Mouse (Mus musculus): ENCODE results near the gene Cys1. TPM values are rescaled to one million over a fixed set of nuclear protein-coding genes. Genes with fewer than 3 reads are reported as not detected.

The Cys1 gene
- polyA plus RNA-seq, 1 experiment from 2014 or later, result 1.7 TPM

GRCm38 (mm10) chr12:24627215-24627614 is 54.4 kb downstream of the Cys1 start:
- H3K4me1 ChIP-seq (ENCODE audit: insufficient read depth, low read depth, low read length), result no peaks in the 10 kb centered on the region
- no peak for DNase-seq (ENCODE audit: low spot score)
- no peak overlapping the region for H3K9ac ChIP-seq (replicated peaks; ENCODE audit: low read depth)
- no peak overlapping the region for H3K27ac ChIP-seq (ENCODE audit: low read length)
- no peaks in the 10 kb centered on the region for H3K36me3 ChIP-seq (ENCODE audit: insufficient read depth, low read length)
- H3K27me3 ChIP-seq (replicated peaks; ENCODE audit: insufficient read depth, low read length), result no peaks in the 10 kb centered on the region
- 48% methylated on average over 3 of the region's 3 CpGs for WGBS
- no peak overlapping the region for H3K4me2 ChIP-seq (replicated peaks; ENCODE audit: low read depth, low read length)
- ATAC-seq, result no peak
- no peak overlapping the region for H3K4me3 ChIP-seq (ENCODE audit: low read depth, low read length)
- TF ChIP-seq CTCF (IDR thresholded peaks at IDR 0.05), result no peak
- no peak for TF ChIP-seq EP300 (IDR thresholded peaks at IDR 0.05)
- H3K9me3 ChIP-seq (ENCODE audit: low read length), result no peaks in the 10 kb centered on the region

DNA sequence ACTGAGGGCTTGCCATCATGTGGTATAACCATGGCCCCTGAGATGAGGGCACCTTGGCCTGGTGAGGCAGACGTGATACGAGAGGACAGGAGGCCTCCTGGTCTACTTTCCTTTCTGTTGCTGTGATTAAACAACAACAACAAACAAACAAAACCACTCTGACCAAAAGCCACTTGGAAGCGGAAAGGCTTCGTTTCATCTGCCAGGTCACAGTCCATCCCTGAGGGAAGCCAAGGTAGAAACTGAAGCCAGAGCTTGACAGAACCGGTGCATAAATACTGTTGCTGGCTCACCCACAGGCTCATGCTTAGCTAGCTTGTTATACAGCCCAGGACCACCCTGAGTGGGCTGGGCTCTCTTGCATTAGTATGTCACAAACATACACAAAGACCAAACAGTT is 55.2 kb downstream of the Cys1 start:
- Histone ChIP-seq H3K36me3 (ENCODE audit: insufficient read depth, low read length) (no peaks in the 10 kb centered on the region), H3K27ac (ENCODE audit: low read length) (no peak overlapping the region), H3K9me3 (ENCODE audit: low read length) (no peaks in the 10 kb centered on the region), H3K4me1 (ENCODE audit: insufficient read depth, low read depth, low read length) (no peaks in the 10 kb centered on the region), H3K4me2 (replicated peaks; ENCODE audit: low read depth, low read length) (no peak overlapping the region), H3K27me3 (replicated peaks; ENCODE audit: insufficient read depth, low read length) (no peaks in the 10 kb centered on the region), H3K4me3 (ENCODE audit: low read depth, low read length) (no peak overlapping the region), H3K9ac (replicated peaks; ENCODE audit: low read depth) (no peak overlapping the region)
- TF ChIP-seq CTCF (IDR thresholded peaks at IDR 0.05) (no peak), EP300 (IDR thresholded peaks at IDR 0.05) (no peak)
- WGBS, result 80% methylated on average over 5 of the region's 5 CpGs
- ATAC-seq, result no peak
- no peak for DNase-seq (ENCODE audit: low spot score)

DNA sequence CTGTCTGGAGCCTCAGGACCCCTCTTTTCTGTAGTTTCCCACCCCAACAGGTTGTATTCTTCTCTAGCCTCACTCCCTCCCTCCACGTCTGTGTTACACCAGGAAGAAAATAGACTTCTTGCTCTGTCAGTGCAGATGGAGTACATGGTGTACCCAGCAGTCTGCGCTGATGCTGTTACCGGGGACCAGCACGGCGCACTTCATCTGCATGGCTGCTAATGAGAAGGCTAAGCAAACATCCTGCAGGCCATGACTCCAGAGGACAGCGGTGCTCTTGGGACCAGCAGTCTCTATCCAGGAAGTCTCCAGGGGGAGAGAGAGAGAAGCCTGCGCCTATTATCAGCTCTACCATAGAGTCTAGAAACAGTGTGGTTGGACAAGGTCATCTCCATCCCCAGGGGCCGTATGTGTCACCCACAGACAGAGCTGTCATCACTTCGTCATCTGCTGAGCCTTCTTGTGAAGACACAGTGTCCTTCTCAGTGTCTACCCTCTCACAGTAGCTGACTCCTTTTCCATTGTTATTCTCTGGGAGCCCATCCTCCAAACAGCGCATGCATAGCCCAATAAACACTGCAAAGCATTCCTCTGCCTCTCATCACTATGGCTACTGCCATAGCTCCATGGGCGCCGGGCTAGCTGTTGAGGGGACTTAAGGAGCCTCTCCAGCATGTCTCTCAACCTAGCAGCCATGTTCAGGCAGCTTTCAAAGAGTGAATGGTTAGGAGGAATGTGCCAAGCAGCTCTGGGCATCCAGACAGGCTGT is 57.9 kb downstream of the Cys1 start:
- 54% methylated on average over 12 of the region's 12 CpGs for WGBS

DNA sequence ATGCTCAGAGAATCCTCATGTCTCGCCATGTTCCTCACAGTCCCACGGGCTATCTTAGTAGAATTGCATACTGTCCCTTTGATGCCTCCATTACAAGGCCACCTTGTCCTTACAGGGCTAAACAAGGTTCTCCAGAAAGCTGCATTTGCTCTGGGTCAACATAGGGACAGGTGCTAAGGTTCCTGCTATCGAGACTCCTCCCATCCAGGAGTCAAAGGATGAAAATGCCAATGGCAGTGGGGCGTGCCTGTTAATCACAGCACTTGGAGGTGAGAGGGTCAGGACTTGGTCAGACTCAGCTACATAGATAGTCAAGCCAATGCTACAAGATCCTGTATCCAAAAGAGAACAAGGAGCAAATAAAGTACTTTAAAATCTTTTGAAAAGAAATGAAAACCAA is 62.2 kb downstream of the Cys1 start:
- Histone ChIP-seq H3K27me3 (replicated peaks; ENCODE audit: insufficient read depth, low read length) (no peaks in the 10 kb centered on the region), H3K4me1 (ENCODE audit: insufficient read depth, low read depth, low read length) (no peaks in the 10 kb centered on the region), H3K9ac (replicated peaks; ENCODE audit: low read depth) (no peak overlapping the region), H3K36me3 (ENCODE audit: insufficient read depth, low read length) (no peaks in the 10 kb centered on the region), H3K27ac (ENCODE audit: low read length) (no peak overlapping the region), H3K9me3 (ENCODE audit: low read length) (no peaks in the 10 kb centered on the region), H3K4me3 (ENCODE audit: low read depth, low read length) (no peak overlapping the region), H3K4me2 (replicated peaks; ENCODE audit: low read depth, low read length) (no peak overlapping the region)
- DNase-seq (ENCODE audit: low spot score), result no peak
- 70% methylated on average over 4 of the region's 4 CpGs for WGBS
- TF ChIP-seq EP300 (IDR thresholded peaks at IDR 0.05), result no peak
- no peak for TF ChIP-seq CTCF (IDR thresholded peaks at IDR 0.05)
- ATAC-seq, result no peak

More for the DNA sequence above, 57.9 kb downstream of the Cys1 start:
- no peak for DNase-seq (ENCODE audit: low spot score)
- TF ChIP-seq EP300 (IDR thresholded peaks at IDR 0.05) (no peak), CTCF (IDR thresholded peaks at IDR 0.05) (no peak)
- H3K4me1 ChIP-seq (ENCODE audit: insufficient read depth, low read depth, low read length), result no peaks in the 10 kb centered on the region
- no peaks in the 10 kb centered on the region for H3K27me3 ChIP-seq (replicated peaks; ENCODE audit: insufficient read depth, low read length)
- no peak overlapping the region for H3K9ac ChIP-seq (replicated peaks; ENCODE audit: low read depth)
- ATAC-seq, result peak; percentile 38; the same call in 1 of the 2 replicates
- H3K4me3 ChIP-seq (ENCODE audit: low read depth, low read length), result no peak overlapping the region
- no peaks in the 10 kb centered on the region for H3K9me3 ChIP-seq (ENCODE audit: low read length)
- no peak overlapping the region for H3K4me2 ChIP-seq (replicated peaks; ENCODE audit: low read depth, low read length)
- no peaks in the 10 kb centered on the region for H3K36me3 ChIP-seq (ENCODE audit: insufficient read depth, low read length)
- no peak overlapping the region for H3K27ac ChIP-seq (ENCODE audit: low read length)

Other genes starting within 250 kb of the Cys1 start
- 16.9 and 18.6 TPM in 2 replicates for gene Taf1b, start 183.5 kb downstream of the Cys1 start, polyA plus RNA-seq (2015; fragmentation: Nextera tagmentation; extraction: Ambion mirVana)
- gene Grhl1, start 109.5 kb downstream of the Cys1 start, polyA plus RNA-seq (2015; fragmentation: Nextera tagmentation; extraction: Ambion mirVana), result 3.0 and 4.0 TPM in 2 replicates
- gene Klf11, start 30.5 kb downstream of the Cys1 start, polyA plus RNA-seq (2015; fragmentation: Nextera tagmentation; extraction: Ambion mirVana), result 22.1 and 26.0 TPM in 2 replicates
- gene Rrm2, start 26.4 kb upstream of the Cys1 start, polyA plus RNA-seq (2015; fragmentation: Nextera tagmentation; extraction: Ambion mirVana), result 16.3 and 20.7 TPM in 2 replicates
- gene Mboat2, start 149.1 kb upstream of the Cys1 start, polyA plus RNA-seq (2015; fragmentation: Nextera tagmentation; extraction: Ambion mirVana), result 32.1 and 36.0 TPM in 2 replicates

Data from lung, postnatal 0 days (tissue).